Mouse (Mus musculus): ENCODE results near the gene Cc2d2a.

DNA sequence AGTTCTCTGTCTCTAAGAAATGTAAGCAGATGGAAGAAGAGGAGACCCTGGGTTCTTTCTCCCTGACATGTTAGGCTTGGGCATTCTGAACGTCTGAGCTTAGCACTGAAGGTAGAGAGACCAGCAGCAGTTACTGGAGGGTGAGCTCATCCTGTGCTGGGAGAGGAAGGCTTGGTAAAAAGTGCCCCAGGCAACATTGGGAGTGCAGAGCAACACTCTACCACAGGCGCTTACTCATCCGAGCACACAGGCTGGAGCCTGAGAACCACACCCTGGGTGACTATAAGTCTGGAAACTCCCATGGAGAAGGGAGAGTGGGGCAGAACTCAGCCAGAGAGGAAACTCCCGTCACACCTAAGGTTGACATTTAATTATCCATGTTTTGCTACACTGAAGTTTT, 30.3 kb downstream of the Cc2d2a start:
- TF ChIP-seq POLR2A (IDR thresholded peaks at IDR 0.05; ENCODE audit: control insufficient read depth, low read depth, low read length), result no peak
- no peak for TF ChIP-seq CTCF (IDR thresholded peaks at IDR 0.05; ENCODE audit: control insufficient read depth, insufficient read depth, insufficient replicate concordance, low read depth, low read length)

All from testis, adult 2 months (tissue).